Mouse (Mus musculus) heart, postnatal 4 days (tissue): ENCODE data around the gene Zfp536. TPM values are rescaled to one million over a fixed set of nuclear protein-coding genes. Genes with fewer than 3 reads are reported as not detected.

Source experiments
- DNase-seq: peaks from one replicate; pipeline ENCODE4 v3.0.0; 2021
- total RNA-seq, 2 experiments: library from RNA; stranded (reverse); gene quantifications; 2 replicates each; pipeline ENCODE4 v1.2.3; 2021

Gene Zfp536
- total RNA-seq, 2 experiments from 2014 or later, result 17.3 to 18.5 TPM

DNA sequence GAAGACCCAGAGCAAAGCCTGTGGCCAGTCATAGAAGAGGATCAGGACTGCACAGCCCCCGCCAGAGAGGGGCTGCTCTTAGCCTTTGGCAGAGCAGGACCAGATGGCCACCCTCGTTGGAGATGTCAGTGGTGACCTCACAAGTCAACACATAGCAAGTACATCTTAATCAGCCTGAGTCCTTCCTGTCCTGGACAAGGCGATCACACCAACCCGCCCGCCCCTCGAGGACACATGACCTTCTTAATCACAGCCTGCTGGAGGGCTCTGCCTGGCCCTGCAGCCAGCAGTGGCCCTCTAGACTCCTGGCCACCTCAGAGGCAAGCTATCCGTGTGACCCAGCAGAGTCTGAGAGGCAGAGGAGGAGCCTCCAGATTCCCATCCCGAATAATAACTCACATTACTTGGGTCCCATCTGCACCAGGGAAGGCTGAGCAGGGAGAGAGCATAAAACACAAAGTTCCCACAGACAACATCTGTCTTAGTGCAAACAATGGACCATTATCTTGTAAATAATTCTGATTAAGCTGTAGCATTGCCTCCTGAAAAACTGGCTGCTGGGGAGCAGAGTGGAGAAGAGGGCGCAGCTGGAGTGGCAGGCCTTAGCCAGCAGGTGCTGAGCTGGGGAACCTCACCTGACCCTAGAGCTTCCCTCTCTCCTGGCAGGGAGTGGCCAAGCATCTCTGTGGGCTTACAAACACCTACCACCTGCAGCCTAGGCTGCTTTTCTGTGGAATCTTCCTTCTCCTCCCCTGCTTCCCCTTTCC, 306.8 kb downstream of the Zfp536 start:
- no peak for DNase-seq

DNA sequence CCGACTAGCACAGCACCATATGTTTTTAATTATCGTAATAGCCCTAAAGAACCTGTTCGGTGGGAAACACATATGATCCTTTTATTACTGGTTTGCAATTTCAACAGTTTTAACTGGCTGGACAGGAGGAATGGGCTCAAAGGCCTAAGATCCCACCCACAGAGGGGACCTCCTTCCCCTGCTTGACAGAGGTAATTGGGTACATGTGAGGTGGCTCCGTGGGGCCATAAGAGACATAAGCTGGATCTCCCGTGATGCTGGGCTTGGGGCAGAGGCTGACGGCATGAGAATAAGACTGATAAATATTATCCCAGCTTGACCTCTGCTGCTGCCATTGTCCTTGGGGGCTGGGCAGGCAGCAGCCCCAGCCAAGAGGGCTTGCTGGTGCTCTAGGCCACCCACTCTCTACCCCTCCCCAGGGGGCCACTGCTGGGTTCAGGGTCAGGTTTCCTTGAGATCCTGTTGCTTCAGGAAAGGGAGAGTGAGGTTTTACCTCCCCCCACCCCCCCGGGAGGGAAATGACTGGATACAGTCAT, 309.2 kb downstream of the Zfp536 start:
- DNase-seq, result no peak

DNA sequence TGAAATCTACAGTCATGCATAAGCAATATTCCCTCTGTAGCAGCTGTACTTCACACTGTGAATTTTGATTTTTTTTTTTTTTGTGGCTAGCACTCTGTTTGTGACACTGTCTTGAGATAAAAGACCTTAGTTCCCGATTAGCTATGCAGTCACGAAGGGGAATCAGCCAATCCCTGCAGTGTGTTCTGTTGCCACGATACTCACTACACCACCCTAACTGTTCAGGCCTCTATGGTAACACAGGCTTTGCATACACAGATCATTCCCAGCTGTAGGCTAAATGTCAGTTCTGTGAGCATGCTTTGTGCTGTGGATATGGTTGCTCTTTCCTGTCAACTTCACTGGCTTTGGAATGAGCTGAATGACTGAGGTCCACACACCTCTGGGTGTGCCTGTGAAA, 325.9 kb downstream of the Zfp536 start:
- DNase-seq, result no peak

DNA sequence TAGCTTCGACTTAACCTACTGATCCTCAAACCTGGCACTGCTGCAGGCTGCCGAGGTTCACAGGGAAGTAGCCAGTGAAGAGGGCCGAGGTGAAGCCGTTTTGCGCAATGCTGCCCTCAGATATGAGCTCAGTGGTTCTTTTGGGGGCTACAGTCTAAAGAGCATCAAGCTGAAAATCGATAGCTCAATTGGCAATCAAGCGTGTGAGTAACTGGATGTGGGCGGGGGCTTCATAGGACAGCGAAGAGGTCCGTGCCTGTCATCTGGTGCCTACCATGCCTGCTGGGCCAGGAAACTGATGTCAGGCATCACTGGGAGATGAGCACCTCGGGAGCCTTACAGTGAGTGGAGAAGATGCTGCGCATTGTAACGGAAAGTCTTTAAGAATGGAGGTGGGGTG, 333.5 kb downstream of the Zfp536 start:
- DNase-seq, result no peak

DNA sequence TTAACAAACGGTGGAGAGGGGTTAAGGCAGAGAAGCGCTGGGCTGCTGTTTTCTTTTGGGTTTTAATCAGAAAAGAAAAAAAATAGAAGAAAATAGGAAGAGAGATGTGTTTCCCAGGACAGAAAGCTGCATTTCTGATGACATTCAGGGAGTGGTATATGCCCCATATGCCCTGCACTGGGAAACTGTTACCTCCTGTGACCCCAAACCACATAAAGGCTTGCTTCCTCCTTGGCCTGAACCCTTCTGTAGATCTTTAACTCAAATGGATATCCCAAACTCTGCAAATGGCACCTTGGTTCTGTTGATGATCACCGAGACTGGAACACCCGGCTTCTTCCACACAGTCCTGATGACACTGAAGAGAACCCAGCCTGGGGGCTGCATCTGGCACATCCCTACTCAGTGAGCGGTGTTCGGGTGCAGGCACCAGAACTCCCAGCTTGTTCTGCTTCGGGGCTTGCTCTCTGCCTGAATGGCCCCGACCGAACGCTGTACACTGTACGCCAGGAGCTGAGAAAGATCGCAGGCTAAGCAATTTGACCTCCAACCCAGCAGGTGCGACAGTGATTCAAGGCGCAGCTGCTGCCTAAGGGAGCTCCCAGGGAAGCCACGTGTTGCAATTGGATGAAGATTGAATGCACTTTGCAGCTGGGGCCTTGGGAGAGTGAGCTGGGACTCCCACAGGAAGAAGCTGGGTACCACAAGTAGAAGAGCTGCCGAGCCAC, 334.2 kb downstream of the Zfp536 start:
- no peak for DNase-seq

DNA sequence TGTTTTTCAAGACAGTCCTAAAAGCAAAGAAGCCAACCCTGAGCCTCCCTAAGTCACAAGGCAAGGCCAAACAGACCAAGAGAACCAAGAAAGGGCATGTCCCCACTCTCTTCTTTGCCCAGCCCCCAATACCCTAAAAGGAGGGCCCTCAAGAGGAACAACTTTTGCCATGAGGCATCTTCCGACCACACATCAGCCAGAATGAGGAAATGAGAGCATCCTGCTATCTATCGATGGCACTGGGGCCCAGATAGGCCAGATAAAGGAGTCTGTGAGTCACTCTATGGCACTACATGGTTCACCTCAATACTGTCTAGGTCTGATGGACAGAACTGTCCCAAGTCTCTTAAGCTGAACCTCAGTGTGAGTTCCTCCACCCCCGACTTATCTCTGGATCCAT, 335.6 kb downstream of the Zfp536 start:
- DNase-seq, result no peak

DNA sequence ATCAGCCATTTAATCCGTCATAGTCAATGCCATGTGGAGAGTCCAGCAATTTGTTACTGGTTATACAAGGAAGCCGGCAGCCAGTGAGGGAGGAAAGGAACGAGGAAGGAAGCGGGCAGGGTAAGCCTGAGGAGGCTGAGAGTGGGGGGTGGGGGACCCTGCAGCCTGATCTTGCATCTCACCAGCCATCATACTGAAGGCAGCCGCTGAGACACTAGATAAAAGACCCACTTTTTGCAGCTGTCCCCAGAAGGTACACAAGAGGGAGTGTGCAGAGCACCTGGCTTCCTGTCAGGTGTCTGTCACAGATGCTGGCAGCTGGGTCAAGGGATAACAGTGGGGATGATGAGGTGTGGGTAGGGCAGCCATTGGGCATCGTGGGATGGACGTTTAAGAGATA, 340.3 kb downstream of the Zfp536 start:
- DNase-seq, result no peak

DNA sequence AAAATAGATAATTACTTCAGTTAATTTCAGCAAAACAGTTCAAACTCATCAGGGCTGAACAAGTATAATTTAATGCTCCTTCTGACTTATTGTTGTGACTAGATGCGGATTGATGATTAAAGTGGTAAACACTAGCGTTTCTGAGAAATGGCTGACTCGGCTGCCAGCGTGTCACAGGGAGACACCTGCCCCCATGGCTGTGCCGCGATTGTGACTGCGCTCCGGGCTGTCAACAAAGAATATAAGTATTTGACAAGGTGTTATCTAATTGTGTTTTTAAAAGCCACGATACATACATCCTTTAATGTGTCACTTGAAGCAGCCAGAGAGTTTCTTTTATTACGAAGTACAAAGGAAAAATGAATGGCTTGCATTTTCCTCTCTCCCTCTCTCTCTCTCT, 342.0 kb downstream of the Zfp536 start:
- DNase-seq, result no peak

DNA sequence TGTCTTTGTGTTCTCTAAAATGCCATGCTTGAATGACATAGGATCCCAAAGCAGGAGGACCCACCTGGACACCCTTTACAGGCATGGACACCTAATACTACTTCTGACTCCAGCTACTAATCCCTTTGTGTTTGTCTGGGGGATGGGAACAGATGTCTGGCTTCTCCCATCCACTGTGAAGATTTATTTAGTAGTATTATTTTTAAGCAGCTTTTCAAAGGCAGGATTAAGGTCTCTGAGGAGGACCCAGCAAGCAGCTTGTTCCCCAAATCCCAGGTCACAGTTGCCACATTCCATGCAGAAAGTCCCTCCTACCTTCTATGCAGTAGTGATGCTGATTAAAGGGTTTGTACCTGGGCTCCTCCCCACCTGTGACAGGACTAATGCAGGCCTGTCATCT, 347.4 kb downstream of the Zfp536 start:
- no peak for DNase-seq

DNA sequence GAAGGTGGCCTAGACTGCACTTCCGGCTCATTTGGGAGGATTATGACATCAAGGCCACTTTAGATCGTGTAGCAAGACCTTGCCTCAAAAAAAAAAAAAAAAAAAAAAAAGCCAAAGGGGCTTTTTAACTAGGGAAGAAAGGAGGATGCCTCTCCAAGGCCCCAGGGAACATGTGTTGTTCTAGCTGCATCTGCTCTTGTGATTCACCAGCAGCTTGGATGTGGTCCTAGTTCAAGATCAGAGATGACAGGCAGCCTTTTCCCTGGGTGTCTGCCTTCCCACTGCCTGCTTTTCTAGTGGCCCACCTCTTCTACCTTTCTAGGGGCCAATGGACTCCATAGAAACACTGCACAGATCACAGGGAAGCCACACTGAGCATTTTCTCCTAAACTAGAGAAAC, 350.5 kb downstream of the Zfp536 start:
- no peak for DNase-seq

Other genes starting within 250 kb of the Zfp536 start
- gene Uri1, start 249.9 kb upstream of the Zfp536 start, total RNA-seq, result 10 to 100 TPM; 35.7 to 37.7 TPM